Mouse (Mus musculus): ENCODE data around the gene G430095P16Rik.

The G430095P16Rik gene

GRCm38 (mm10) chr8:84722850-84723570 is at the start of gene G430095P16Rik:
Gene G430095P16Rik (plus strand): TSS chr8:84723007.
- DNase-seq (ENCODE audit: low read depth, low spot score) = no peak

GRCm38 (mm10) chr8:84677305-84677704 is 45.5 kb upstream of the G430095P16Rik start:
- no peak for DNase-seq (ENCODE audit: low read depth, low spot score)

- DNase-seq (ENCODE audit: low read depth, low spot score) = no peak
Observed at GRCm38 (mm10) chr8:84681476-84681875, 41.3 kb upstream of the G430095P16Rik start.

GRCm38 (mm10) chr8:84682257-84682656 is 40.5 kb upstream of the G430095P16Rik start:
- DNase-seq (ENCODE audit: low read depth, low spot score) = no peak

- DNase-seq (ENCODE audit: low read depth, low spot score) = no peak
Observed at GRCm38 (mm10) chr8:84684537-84684936, 38.3 kb upstream of the G430095P16Rik start.

- no peak for DNase-seq (ENCODE audit: low read depth, low spot score)
Observed at GRCm38 (mm10) chr8:84686191-84687002, 36.4 kb upstream of the G430095P16Rik start, which contains the start of gene Trmt1. Gene Trmt1 (plus strand): TSS chr8:84686307.

- no peak for DNase-seq (ENCODE audit: low read depth, low spot score)
Observed at GRCm38 (mm10) chr8:84687003-84687704, 35.7 kb upstream of the G430095P16Rik start.

GRCm38 (mm10) chr8:84687705-84688100 is 35.1 kb upstream of the G430095P16Rik start, which contains the start of gene Nacc1:
Gene Nacc1 (minus strand): TSS chr8:84687862.
- peak; percentile 82 for DNase-seq (ENCODE audit: low read depth, low spot score)

GRCm38 (mm10) chr8:84689091-84689915 is 33.5 kb upstream of the G430095P16Rik start:
- DNase-seq (ENCODE audit: low read depth, low spot score) = peak; percentile 81

- no peak for DNase-seq (ENCODE audit: low read depth, low spot score)
Observed at GRCm38 (mm10) chr8:84693332-84693731, 29.5 kb upstream of the G430095P16Rik start.

- no peak for DNase-seq (ENCODE audit: low read depth, low spot score)
Observed at GRCm38 (mm10) chr8:84695140-84695539, 27.7 kb upstream of the G430095P16Rik start.

GRCm38 (mm10) chr8:84697166-84698130 is 25.4 kb upstream of the G430095P16Rik start:
- no peak for DNase-seq (ENCODE audit: low read depth, low spot score)

- no peak for DNase-seq (ENCODE audit: low read depth, low spot score)
Observed at GRCm38 (mm10) chr8:84698288-84698687, 24.5 kb upstream of the G430095P16Rik start.

GRCm38 (mm10) chr8:84698929-84699401 is 23.8 kb upstream of the G430095P16Rik start:
- DNase-seq (ENCODE audit: low read depth, low spot score) = no peak

- DNase-seq (ENCODE audit: low read depth, low spot score) = no peak
Observed at GRCm38 (mm10) chr8:84699861-84700322, 22.9 kb upstream of the G430095P16Rik start.

- no peak for DNase-seq (ENCODE audit: low read depth, low spot score)
Observed at GRCm38 (mm10) chr8:84700526-84700925, 22.3 kb upstream of the G430095P16Rik start.

GRCm38 (mm10) chr8:84700941-84701911 is 21.6 kb upstream of the G430095P16Rik start, which contains the start of gene Lyl1:
Gene Lyl1 (plus strand): TSS chr8:84701457.
- no peak for DNase-seq (ENCODE audit: low read depth, low spot score)

- no peak for DNase-seq (ENCODE audit: low read depth, low spot score)
Observed at GRCm38 (mm10) chr8:84702561-84702960, 20.2 kb upstream of the G430095P16Rik start.
